Mouse (Mus musculus) embryonic fibroblast, embryonic 13.5 days (primary cell): ENCODE measurements around the gene Nlk.

Experiments
- CTCF ChIP-seq: IDR thresholded peaks from 2 replicates; pipeline ENCODE4 v1.5.1; 2011; ENCODE audit warnings: mild to moderate bottlenecking, control low read depth, low read length, moderate library complexity, borderline replicate concordance; ENCODE audit not compliant: insufficient read depth
- POLR2A ChIP-seq: IDR thresholded peaks from 2 replicates; pipeline ENCODE4 v1.6.1; 2011; ENCODE audit warnings: low read depth, mild to moderate bottlenecking, control low read depth, low read length, moderate library complexity

DNA sequence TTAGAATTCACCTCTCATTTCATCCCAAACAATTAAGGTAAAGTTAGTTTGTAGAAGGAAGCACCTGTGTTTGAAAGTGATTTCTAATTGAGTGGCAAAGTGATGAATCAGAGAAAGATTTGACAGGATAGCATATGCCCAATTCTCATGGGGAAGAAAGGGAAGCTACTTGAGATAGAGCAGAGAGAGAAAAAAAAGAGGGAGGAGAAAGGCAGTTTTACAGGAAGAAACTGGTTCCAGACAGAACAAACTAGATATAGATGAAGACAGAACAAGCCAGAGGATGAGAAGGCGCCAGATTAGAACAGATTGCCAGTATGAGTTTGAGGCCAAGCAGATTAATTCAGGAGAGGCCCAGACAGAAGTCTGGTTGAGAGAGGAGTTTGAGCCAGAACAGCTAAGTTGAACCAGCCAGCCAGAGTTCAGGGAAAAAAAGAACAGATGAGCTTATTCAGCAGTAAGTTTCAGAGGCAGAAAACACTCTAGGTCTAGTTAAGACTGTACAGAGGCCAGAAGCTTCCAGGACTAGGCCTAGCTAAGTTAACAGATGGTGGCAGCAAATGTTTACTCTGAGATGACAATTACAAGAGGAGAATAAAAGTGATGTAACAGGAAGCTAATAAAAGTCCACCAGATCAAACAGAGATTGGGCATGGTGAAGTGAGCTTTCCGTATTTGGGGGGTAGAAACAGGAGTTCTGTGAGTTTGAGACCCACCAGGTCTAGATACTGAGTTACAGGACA, 149.3 kb downstream of the Nlk start:
- TF ChIP-seq CTCF, result no peak
- TF ChIP-seq POLR2A, result no peak
